Mouse (Mus musculus) ES-Bruce4 (cell line): ENCODE data around the gene 9130409I23Rik.

Experiments
- CTCF ChIP-seq: IDR thresholded peaks from one replicate; pipeline ENCODE4 v1.8.1; 2011; ENCODE audit warnings: low read depth, low read length
- POLR2A ChIP-seq: IDR thresholded peaks from one replicate; pipeline ENCODE4 v1.8.1; 2011; ENCODE audit warnings: low read length; ENCODE audit not compliant: insufficient read depth

DNA sequence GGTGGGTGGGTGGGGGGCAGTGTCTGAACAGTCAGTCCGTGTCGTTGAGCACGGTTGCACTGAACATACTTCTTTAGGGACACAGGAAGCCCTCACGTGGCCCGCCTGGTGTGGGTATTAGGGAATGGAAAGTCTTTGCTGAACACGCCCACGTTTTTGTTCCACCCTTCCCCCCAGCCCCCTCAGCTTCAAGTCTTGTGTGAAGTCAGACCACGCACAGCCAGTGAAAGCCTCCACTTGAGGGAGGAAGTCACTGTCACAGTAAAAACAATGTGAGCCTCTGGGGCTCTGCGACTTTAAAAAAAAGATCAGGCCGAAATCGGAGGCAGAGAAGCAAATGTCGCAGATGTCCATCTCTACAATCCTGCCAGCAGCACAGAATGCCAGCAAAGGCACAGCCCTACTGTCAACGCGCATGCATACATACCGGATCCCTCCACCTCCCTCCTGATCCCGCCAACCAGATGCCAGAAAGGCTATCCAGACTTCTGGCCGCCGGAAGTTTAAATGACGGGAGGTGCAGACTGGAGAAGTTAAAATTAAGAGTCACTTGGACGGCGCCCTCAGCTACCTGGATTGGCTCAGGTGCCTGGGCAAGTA lies 34.4 kb upstream of the 9130409I23Rik start:
- no peak for TF ChIP-seq POLR2A
- no peak for TF ChIP-seq CTCF
